Mouse (Mus musculus): ENCODE measurements at regions not wholly inside any gene's neighbourhood (a gene's known extent, or its start where the extent isn't known, plus 50 kb on each side); places are given as distances from the start of the nearest gene placed in this dataset.

- no peak for DNase-seq
These were observed 252.9 kb downstream of the Uaca start for GRCm38 (mm10) chr9:61047289-61047688.

DNA sequence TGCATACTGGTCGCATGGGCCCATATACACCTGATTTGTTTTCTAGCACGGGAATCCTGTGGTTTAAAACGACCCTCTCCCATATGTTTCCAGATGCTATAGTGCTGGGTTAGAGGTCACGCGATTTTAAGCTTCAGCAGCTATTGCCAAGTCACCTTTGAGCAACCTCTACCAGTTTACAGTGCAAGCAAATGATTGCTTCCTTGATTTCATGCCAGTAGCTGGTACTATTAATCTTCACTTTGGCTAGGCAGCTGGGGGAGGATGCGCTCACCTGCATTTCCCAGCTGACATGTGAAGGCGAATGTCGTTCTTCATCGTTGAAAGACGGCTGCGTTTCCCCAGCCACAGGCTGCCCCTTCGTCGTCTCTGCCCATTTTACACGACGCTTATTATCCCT lies 254.2 kb downstream of the Uaca start:
- no peak for DNase-seq

DNA sequence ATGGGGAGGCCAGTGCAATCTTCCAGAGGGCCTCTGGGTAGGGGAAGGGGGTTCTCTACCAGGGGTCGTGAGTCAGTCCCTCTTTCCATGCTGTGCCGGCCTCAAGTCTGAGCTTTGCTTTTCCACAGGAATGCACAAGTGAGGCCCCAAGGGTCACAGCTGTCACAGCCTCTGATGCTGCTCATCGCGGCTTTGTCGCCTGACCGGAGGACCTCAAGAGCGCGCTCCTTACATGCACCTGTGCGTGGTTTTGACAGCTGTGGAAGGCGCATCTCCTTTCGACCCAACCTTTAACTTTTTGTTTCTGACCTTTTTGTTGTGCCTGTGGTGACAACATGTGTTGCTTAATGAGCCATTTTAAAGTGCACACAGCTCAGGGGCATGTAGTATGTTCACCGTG lies 258.3 kb downstream of the Uaca start:
- DNase-seq: no peak

GRCm38 (mm10) chr9:61054427-61054826 lies 260.1 kb downstream of the Uaca start:
- DNase-seq: no peak

GRCm38 (mm10) chr9:61055392-61055791 lies 261.1 kb downstream of the Uaca start:
- no peak for DNase-seq

- DNase-seq: no peak
These were observed 261.8 kb downstream of the Uaca start for GRCm38 (mm10) chr9:61055928-61056730.

GRCm38 (mm10) chr9:61056731-61057270 lies 262.5 kb downstream of the Uaca start:
- DNase-seq: no peak

GRCm38 (mm10) chr9:61059225-61059624 lies 264.9 kb downstream of the Uaca start:
- DNase-seq: no peak

DNA sequence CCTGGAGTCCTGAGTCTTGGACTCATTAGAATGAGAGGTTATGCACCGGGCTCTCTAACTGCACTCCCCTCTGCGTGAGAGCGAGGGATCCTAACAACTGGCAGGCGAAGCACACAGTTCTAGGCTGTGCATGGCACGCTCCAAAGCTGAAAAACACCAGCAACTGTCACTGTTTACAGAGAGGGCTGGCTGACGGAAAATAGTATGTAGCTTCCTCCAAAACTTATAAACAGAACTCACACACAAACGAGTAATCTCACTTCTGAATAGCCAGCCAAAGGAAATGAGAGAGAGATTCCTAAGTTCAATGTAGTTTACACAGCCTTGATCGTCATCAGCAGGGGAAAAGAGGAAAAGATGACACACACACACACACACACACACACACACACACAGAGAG lies 266.6 kb downstream of the Uaca start:
- no peak for DNase-seq

- no peak for DNase-seq
These were observed 270.5 kb downstream of the Uaca start for GRCm38 (mm10) chr9:61064714-61065305.

DNA sequence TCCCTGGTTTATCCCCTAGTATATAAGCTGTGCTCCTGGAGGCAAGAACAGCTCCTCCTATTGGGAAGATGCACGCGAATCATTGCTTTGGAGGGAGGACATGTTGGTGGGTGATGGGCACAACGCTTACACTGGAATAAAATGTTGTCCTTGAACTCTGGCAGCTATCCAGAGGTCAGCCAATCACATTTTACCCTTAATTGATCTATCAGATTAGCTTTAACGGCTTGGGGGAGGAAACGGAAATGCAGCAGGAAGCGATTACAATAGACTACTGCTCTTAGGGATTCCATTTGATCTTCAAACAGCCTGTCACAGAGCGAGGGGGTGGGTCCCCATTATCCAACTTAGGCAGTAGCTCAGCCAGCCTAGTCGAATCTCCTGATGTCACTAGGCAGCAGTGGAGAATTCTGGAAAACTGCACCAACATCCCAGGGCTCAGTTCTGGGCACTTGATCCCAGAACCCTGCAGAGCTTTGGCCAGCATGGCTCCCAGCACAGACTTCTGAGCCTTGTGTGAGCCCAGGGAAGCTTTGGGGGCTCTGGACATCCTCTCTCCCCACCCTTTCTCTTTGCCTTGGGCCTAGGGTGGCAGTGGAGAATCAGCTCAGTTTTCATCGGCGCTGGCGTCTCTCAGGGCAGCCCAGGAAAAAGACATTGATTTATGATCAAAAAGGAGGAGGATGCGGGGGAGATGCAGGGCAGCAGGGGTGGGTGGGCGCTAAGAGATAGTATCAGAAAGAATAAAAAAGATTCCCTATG lies 275.4 kb downstream of the Uaca start:
- DNase-seq: no peak

- no peak for DNase-seq
These were observed 276.0 kb downstream of the Uaca start for GRCm38 (mm10) chr9:61070315-61070707.

GRCm38 (mm10) chr9:61070861-61071260 lies 276.5 kb downstream of the Uaca start:
- DNase-seq: no peak

DNA sequence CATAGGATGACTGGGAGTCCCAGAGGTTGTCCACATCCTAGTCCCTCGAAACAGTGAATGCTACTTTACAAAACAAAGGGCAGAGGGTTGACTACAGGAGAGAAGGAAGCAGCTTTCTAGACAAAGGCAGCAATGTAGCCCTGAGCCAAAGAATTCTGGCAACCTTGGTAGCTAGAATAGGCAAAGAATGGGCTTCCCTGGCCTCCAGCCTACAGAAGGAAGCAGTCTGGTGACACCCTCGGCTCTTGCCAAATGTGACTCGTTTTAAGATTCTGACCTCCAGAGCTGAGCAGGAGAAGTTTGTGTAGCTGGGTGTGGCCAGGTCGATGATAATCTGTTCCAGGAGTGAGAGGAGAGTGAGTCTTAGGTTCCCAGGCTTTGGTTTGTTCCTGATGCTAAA lies 279.1 kb downstream of the Uaca start:
- no peak for DNase-seq

DNA sequence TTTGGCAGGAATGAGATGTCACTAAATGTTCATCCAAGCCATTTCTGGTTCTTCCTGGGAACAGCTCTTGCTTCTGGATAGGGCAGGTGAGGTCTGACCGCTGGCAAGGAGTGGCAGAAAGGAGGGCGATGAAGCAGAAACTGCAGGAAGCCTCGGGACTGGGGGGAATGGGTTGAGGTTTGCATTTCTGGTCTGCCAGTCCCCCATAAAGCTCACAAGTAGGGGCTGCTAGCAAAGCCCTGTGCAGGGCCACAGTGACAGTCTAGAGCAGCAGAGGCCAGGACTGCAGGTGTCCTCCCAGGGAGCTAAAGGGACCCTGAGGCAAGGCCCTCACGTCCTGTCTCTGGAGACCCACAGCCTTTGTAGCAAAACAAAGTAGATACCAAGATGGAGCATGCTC lies 280.7 kb downstream of the Uaca start:
- no peak for DNase-seq

GRCm38 (mm10) chr9:61077181-61077580 lies 282.8 kb downstream of the Uaca start:
- DNase-seq: no peak

GRCm38 (mm10) chr9:61077807-61078206 lies 283.5 kb downstream of the Uaca start:
- DNase-seq: no peak

DNA sequence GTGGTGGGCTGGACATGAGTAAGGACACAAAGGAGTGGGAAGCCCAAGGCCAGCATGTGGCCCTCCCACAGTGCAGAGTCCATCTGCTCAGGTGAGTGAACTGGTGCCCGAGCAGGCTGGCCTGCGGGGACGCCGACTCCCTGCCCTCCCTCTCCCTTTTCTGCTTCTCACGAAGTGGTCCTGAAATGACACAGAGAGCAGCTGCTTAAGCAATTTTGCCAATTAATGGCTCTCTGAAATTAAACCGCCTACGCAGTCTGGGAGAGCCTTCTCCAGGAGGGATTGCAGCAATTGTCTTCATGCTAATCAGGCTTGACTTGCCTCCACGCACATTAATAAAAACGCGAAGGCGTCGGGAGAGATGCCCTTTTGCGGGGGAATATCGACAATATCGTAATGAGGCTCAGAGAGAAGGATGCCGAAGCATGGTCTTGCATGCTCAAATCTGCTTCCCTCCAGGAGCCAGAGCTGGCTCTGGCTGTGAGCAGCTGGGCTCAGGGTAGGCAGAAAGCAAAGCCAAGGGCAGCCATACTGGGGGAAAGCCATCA lies 287.2 kb downstream of the Uaca start:
- no peak for DNase-seq

DNA sequence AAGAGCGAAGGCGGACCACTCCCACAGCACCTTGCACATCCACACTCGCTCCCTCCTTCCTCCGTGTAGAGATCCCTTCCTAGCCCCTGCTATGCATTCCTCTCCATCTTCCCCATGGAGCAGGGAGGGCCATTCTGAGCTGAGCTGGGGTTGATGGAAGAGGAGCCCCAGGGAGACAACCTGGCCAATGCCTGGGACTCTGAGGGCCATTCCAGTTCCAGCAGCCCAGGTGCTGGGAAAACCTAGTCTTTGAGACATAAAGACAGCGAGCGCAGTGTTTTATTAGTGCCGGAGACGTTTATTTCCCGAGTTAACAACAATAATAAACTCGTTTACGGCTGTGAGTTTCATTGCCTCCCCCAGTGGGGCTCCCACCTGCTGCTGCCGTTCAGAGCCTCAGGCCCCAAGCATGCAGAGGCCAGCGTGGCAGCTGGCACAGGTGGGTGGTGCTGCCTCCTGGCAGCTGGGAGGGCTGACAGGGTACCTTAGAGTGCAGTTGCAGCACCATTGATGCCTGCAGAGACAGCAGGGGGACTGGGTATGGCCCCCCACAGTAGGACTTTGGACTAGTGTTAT lies 287.4 kb upstream of the Tle3 start:
- no peak for DNase-seq

DNA sequence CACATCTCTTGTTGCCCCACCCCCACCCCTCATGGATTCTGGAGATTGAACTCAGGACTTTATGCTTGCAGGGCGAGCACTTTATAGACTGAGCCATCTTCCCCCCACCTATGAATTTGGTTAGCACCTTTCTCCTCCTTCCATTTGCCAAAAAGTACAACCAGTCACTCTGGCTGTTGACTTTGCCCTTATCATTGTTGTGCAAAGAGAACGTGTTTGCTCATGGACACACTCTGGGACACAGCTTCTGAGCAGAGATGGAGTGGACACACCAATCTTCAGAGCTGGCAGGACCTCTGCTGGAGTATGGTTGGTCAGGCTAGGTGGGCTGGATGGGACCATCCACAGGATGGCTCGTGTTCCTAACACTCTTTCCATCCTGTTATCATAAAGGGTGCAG lies 285.1 kb upstream of the Tle3 start:
- DNase-seq: no peak

- DNase-seq: no peak
These were observed 283.0 kb upstream of the Tle3 start for GRCm38 (mm10) chr9:61089066-61089686.

- DNase-seq: no peak
These were observed 281.1 kb upstream of the Tle3 start for GRCm38 (mm10) chr9:61091036-61091435.
